Mouse (Mus musculus): ENCODE results near the gene Rptor.
A peak's percentile ranks its signal among the peaks of the same experiment; 100 is the strongest.

The Rptor gene

GRCm38 (mm10) chr11:119933142-119933541 lies 330.4 kb downstream of the Rptor start:
- no peak for DNase-seq (ENCODE audit: low spot score in 2 of 2)

GRCm38 (mm10) chr11:119933819-119934583 lies 331.3 kb downstream of the Rptor start:
- no peak for DNase-seq (ENCODE audit: low spot score in 2 of 2)

GRCm38 (mm10) chr11:119934773-119935172 lies 332.1 kb downstream of the Rptor start:
- DNase-seq (ENCODE audit: low spot score in 2 of 2): no peak

GRCm38 (mm10) chr11:119935457-119935856 lies 332.8 kb downstream of the Rptor start:
- peak in 1 of 2 experiments; percentile 76 for DNase-seq (ENCODE audit: low spot score in 2 of 2)

GRCm38 (mm10) chr11:119936456-119936855 lies 333.8 kb downstream of the Rptor start:
- no peak for DNase-seq (ENCODE audit: low spot score in 2 of 2)

- DNase-seq (ENCODE audit: low spot score in 2 of 2): peak; percentile 70 to 85
Measured at GRCm38 (mm10) chr11:119937216-119937615, 334.5 kb downstream of the Rptor start.

GRCm38 (mm10) chr11:119937772-119938502 lies 335.2 kb downstream of the Rptor start:
- DNase-seq (ENCODE audit: low spot score in 2 of 2): peak in 1 of 2 experiments; percentile 72

- DNase-seq (ENCODE audit: low spot score in 2 of 2): no peak
Measured at GRCm38 (mm10) chr11:119939073-119939710, 336.5 kb downstream of the Rptor start.

- DNase-seq (ENCODE audit: low spot score in 2 of 2): no peak
Measured at GRCm38 (mm10) chr11:119939711-119940106, 337.0 kb downstream of the Rptor start.

GRCm38 (mm10) chr11:119940142-119940541 lies 337.4 kb downstream of the Rptor start:
- peak in 1 of 2 experiments; percentile 53 for DNase-seq (ENCODE audit: low spot score in 2 of 2)

GRCm38 (mm10) chr11:119941794-119942193 lies 339.1 kb downstream of the Rptor start:
- DNase-seq (ENCODE audit: low spot score in 2 of 2): no peak

- DNase-seq (ENCODE audit: low spot score in 2 of 2): no peak
Measured at GRCm38 (mm10) chr11:119942201-119942726, 339.6 kb downstream of the Rptor start.

- DNase-seq (ENCODE audit: low spot score in 2 of 2): peak; percentile 93 to 97
Measured at GRCm38 (mm10) chr11:119942727-119943427, 340.2 kb downstream of the Rptor start, which contains the start of gene Baiap2. Gene Baiap2 (plus strand): TSS chr11:119942763.

GRCm38 (mm10) chr11:119943428-119943988 lies 340.8 kb downstream of the Rptor start:
- DNase-seq (ENCODE audit: low spot score in 2 of 2): no peak

- no peak for DNase-seq (ENCODE audit: low spot score in 2 of 2)
Measured at GRCm38 (mm10) chr11:119945343-119945742, 342.6 kb downstream of the Rptor start.

- DNase-seq (ENCODE audit: low spot score in 2 of 2): no peak
Measured at GRCm38 (mm10) chr11:119947426-119947825, 344.7 kb downstream of the Rptor start.

GRCm38 (mm10) chr11:119947897-119948296 lies 345.2 kb downstream of the Rptor start:
- DNase-seq (ENCODE audit: low spot score in 2 of 2): no peak

GRCm38 (mm10) chr11:119948305-119948704 lies 345.6 kb downstream of the Rptor start:
- DNase-seq (ENCODE audit: low spot score in 2 of 2): no peak

GRCm38 (mm10) chr11:119948803-119949202 lies 346.1 kb downstream of the Rptor start:
- no peak for DNase-seq (ENCODE audit: low spot score in 2 of 2)
